Mouse (Mus musculus): Measurements from ENCODE around the gene Ccdc91. TPM values are rescaled to one million over a fixed set of nuclear protein-coding genes. Genes with fewer than 3 reads are reported as not detected.
A peak's percentile ranks its signal among the peaks of the same experiment; 100 is the strongest.

Ccdc91 gene
- polyA plus RNA-seq, 1 experiment from 2014 or later: 25.7 TPM

DNA sequence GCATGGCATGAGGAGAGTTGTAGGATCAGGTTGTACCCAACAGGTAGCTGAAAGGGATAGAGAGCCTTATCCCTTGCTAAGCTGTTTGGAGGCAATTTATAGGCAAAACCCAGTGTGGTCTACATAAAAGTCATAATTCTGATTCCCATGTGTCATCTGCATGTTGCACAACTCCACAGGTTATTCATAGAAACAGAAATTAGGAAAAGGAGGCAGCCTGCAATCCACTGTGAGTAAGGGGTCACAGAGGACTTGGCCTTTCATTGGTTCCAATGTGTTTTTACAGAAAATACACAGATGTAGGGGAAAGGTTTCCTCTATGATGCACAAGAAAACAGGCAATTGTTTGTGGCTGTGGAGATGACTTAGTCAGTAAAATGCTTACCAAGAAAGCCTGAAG lies 168.8 kb downstream of the Ccdc91 start:
- H3K4me1 ChIP-seq (replicated peaks; ENCODE audit: insufficient read depth, low read length): no peaks in the 10 kb centered on the region
- no peaks in the 10 kb centered on the region for H3K36me3 ChIP-seq (ENCODE audit: insufficient read depth, low read length)
- no peak for DNase-seq (ENCODE audit: low spot score)
- no peak overlapping the region for H3K4me3 ChIP-seq (replicated peaks; ENCODE audit: low read depth, low read length)
- no peaks in the 10 kb centered on the region for H3K9me3 ChIP-seq (replicated peaks; ENCODE audit: low read length)
- H3K27me3 ChIP-seq (ENCODE audit: insufficient read depth, low read length): no peaks in the 10 kb centered on the region
- H3K4me2 ChIP-seq (ENCODE audit: low read length): no peak overlapping the region
- ATAC-seq (replicated peaks; ENCODE audit: low FRiP score, low read depth): no peak
- H3K9ac ChIP-seq (ENCODE audit: low read depth, low read length): no peak overlapping the region
- no peak overlapping the region for H3K27ac ChIP-seq
- TF ChIP-seq CTCF (IDR thresholded peaks at IDR 0.05; ENCODE audit: low read depth): no peak

DNA sequence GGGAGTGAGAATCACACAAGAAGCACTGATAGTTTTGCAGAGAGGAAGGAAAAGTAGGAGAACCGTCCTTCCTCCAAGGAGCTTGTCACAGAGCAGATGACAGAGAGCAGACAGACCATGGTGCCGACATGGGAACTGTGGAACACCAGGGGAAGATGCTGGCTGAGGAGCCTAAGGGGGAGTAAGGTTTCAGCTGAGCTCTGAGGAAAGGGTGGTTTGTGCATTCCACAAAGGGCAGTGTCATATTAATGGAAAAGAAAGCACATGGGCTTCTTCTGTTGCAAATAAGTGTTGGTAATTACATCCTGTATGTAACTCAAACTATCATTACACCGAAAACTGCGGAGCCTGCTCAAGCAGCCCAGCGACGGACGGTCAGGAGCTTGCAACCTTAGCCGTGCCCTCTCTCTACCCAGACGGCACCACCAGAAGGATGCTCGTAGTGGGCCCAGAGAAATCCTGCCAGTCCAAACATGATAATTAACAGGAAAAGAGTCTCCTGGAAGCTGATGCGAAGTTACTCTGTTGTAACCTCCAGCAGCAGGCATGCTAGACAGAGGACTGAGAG lies 170.9 kb downstream of the Ccdc91 start:
- Histone ChIP-seq H3K36me3 (ENCODE audit: insufficient read depth, low read length) (no peaks in the 10 kb centered on the region), H3K9ac (ENCODE audit: low read depth, low read length) (no peak overlapping the region), H3K9me3 (replicated peaks; ENCODE audit: low read length) (no peaks in the 10 kb centered on the region), H3K4me3 (replicated peaks; ENCODE audit: low read depth, low read length) (no peak overlapping the region), H3K4me2 (ENCODE audit: low read length) (no peak overlapping the region), H3K4me1 (replicated peaks; ENCODE audit: insufficient read depth, low read length) (no peaks in the 10 kb centered on the region), H3K27me3 (ENCODE audit: insufficient read depth, low read length) (no peaks in the 10 kb centered on the region), H3K27ac (no peak overlapping the region)
- no peak for TF ChIP-seq CTCF (IDR thresholded peaks at IDR 0.05; ENCODE audit: low read depth)
- WGBS: 45% methylated on average over 11 of the region's 11 CpGs
- ATAC-seq (replicated peaks; ENCODE audit: low FRiP score, low read depth): no peak
- peak; percentile 66 for DNase-seq (ENCODE audit: low spot score)

GRCm38 (mm10) chr6:147658025-147658424 lies 182.4 kb downstream of the Ccdc91 start:
- Histone ChIP-seq H3K4me3 (replicated peaks; ENCODE audit: low read depth, low read length) (no peak overlapping the region), H3K36me3 (ENCODE audit: insufficient read depth, low read length) (no peaks in the 10 kb centered on the region), H3K4me2 (ENCODE audit: low read length) (no peak overlapping the region), H3K4me1 (replicated peaks; ENCODE audit: insufficient read depth, low read length) (no peaks in the 10 kb centered on the region), H3K27me3 (ENCODE audit: insufficient read depth, low read length) (no peaks in the 10 kb centered on the region), H3K9me3 (replicated peaks; ENCODE audit: low read length) (no peaks in the 10 kb centered on the region), H3K27ac (no peak overlapping the region), H3K9ac (ENCODE audit: low read depth, low read length) (no peak overlapping the region)
- ATAC-seq (replicated peaks; ENCODE audit: low FRiP score, low read depth): no peak
- TF ChIP-seq CTCF (IDR thresholded peaks at IDR 0.05; ENCODE audit: low read depth): no peak
- no peak for DNase-seq (ENCODE audit: low spot score)

- H3K36me3 ChIP-seq (ENCODE audit: insufficient read depth, low read length): no peaks in the 10 kb centered on the region
- no peaks in the 10 kb centered on the region for H3K4me1 ChIP-seq (replicated peaks; ENCODE audit: insufficient read depth, low read length)
- no peak for ATAC-seq (replicated peaks; ENCODE audit: low FRiP score, low read depth)
- 65% methylated on average over 1 of the region's 1 CpGs for WGBS
- H3K4me2 ChIP-seq (ENCODE audit: low read length): no peak overlapping the region
- H3K27ac ChIP-seq: no peak overlapping the region
- no peak overlapping the region for H3K9ac ChIP-seq (ENCODE audit: low read depth, low read length)
- no peak for DNase-seq (ENCODE audit: low spot score)
- H3K27me3 ChIP-seq (ENCODE audit: insufficient read depth, low read length): no peaks in the 10 kb centered on the region
- no peaks in the 10 kb centered on the region for H3K9me3 ChIP-seq (replicated peaks; ENCODE audit: low read length)
- TF ChIP-seq CTCF (IDR thresholded peaks at IDR 0.05; ENCODE audit: low read depth): no peak
- H3K4me3 ChIP-seq (replicated peaks; ENCODE audit: low read depth, low read length): no peak overlapping the region
Observed at GRCm38 (mm10) chr6:147660718-147661117, 185.1 kb downstream of the Ccdc91 start.

DNA sequence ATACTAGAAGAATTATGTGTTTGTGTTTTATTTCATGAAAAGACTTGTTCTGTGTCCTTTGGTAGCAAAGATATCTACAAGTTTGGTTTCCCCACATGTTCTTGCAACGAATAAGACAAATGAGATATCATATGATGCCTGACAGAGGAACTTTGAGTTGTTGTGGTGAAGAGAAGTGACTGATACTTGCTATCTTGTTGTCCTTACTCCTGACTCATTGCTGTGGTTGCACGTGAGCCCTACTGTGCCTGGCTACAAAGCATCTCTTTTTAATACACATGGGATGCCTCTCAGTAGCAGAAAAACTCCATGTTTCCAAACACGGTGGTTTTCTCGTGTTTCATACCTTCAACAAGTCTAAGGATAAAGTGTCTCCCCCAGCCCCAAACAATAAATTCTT lies 186.2 kb downstream of the Ccdc91 start:
- no peaks in the 10 kb centered on the region for H3K4me1 ChIP-seq (replicated peaks; ENCODE audit: insufficient read depth, low read length)
- H3K36me3 ChIP-seq (ENCODE audit: insufficient read depth, low read length): no peaks in the 10 kb centered on the region
- WGBS: 39% methylated on average over 4 of the region's 4 CpGs
- H3K9ac ChIP-seq (ENCODE audit: low read depth, low read length): no peak overlapping the region
- no peak for TF ChIP-seq CTCF (IDR thresholded peaks at IDR 0.05; ENCODE audit: low read depth)
- H3K4me2 ChIP-seq (ENCODE audit: low read length): no peak overlapping the region
- no peak overlapping the region for H3K4me3 ChIP-seq (replicated peaks; ENCODE audit: low read depth, low read length)
- no peak overlapping the region for H3K27ac ChIP-seq
- no peaks in the 10 kb centered on the region for H3K27me3 ChIP-seq (ENCODE audit: insufficient read depth, low read length)
- ATAC-seq (replicated peaks; ENCODE audit: low FRiP score, low read depth) (no peak), DNase-seq (ENCODE audit: low spot score) (no peak)
- no peaks in the 10 kb centered on the region for H3K9me3 ChIP-seq (replicated peaks; ENCODE audit: low read length)

GRCm38 (mm10) chr6:147662610-147663009 lies 187.0 kb downstream of the Ccdc91 start:
- WGBS: 78% methylated on average over 2 of the region's 2 CpGs
- Histone ChIP-seq H3K27me3 (ENCODE audit: insufficient read depth, low read length) (no peaks in the 10 kb centered on the region), H3K4me3 (replicated peaks; ENCODE audit: low read depth, low read length) (no peak overlapping the region), H3K9me3 (replicated peaks; ENCODE audit: low read length) (no peaks in the 10 kb centered on the region), H3K36me3 (ENCODE audit: insufficient read depth, low read length) (no peaks in the 10 kb centered on the region), H3K27ac (no peak overlapping the region), H3K9ac (ENCODE audit: low read depth, low read length) (no peak overlapping the region), H3K4me1 (replicated peaks; ENCODE audit: insufficient read depth, low read length) (no peaks in the 10 kb centered on the region), H3K4me2 (ENCODE audit: low read length) (no peak overlapping the region)
- no peak for DNase-seq (ENCODE audit: low spot score)
- ATAC-seq (replicated peaks; ENCODE audit: low FRiP score, low read depth): no peak
- TF ChIP-seq CTCF (IDR thresholded peaks at IDR 0.05; ENCODE audit: low read depth): no peak

DNA sequence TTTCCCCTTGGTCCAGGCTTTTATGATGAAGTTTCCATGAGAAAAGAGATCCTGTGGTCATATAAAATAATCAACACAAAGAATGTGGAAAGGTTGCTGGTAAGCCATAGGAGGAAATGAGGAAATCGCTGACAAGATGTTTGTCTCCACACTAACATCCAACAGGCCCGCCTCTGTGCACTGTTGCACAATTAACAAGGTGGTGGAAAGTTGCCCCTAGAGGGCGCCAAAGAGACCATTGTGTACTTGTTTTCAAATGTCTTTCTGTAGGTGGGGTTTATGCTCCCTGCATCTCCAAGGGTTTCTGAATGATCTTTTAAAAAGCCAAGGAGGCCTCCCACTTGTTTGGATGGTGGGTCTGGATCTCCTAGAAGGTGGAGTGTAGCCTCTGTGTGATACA lies 188.7 kb downstream of the Ccdc91 start:
- no peaks in the 10 kb centered on the region for H3K9me3 ChIP-seq (replicated peaks; ENCODE audit: low read length)
- H3K9ac ChIP-seq (ENCODE audit: low read depth, low read length): no peak overlapping the region
- H3K27ac ChIP-seq: no peak overlapping the region
- H3K36me3 ChIP-seq (ENCODE audit: insufficient read depth, low read length): no peaks in the 10 kb centered on the region
- H3K4me3 ChIP-seq (replicated peaks; ENCODE audit: low read depth, low read length): no peak overlapping the region
- H3K27me3 ChIP-seq (ENCODE audit: insufficient read depth, low read length): no peaks in the 10 kb centered on the region
- peak; percentile 33 for DNase-seq (ENCODE audit: low spot score)
- no peaks in the 10 kb centered on the region for H3K4me1 ChIP-seq (replicated peaks; ENCODE audit: insufficient read depth, low read length)
- no peak overlapping the region for H3K4me2 ChIP-seq (ENCODE audit: low read length)
- peak; percentile 62 for TF ChIP-seq CTCF (IDR thresholded peaks at IDR 0.05; ENCODE audit: low read depth)
- 54% methylated on average over 3 of the region's 3 CpGs for WGBS
- no peak for ATAC-seq (replicated peaks; ENCODE audit: low FRiP score, low read depth)

Measured in kidney, postnatal 0 days (tissue).